Mouse (Mus musculus): Measurements from ENCODE around the gene Dennd1a. TPM values are rescaled to one million over a fixed set of nuclear protein-coding genes. Genes with fewer than 3 reads are reported as not detected.

Gene Dennd1a
- polyA plus RNA-seq, 1 experiment from 2014 or later, result 12.3 TPM

DNA sequence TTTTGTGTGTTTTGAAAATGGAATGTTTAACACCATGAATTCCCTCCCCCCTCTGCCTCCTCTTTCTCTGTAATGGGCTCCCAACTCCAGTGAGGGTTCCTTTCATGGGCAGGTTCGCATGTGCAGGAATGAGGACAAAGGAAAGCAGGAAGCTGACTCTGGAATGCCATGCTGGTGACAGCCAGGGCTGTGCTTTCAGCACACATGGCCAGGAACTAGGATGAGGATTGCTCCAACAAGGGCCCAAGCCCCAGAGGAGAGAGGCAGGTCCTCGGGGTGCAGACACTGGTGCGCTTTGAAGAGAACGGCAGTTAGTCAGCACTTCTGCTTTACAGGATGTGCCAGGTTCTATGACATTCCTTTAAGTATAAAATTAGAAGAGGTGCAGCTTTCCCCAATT, 444.5 kb downstream of the Dennd1a start:
- H3K9me3 ChIP-seq (ENCODE audit: control insufficient read depth, low read length), result no peaks in the 10 kb centered on the region
- peak overlapping the region; percentile 74 for H3K27ac ChIP-seq (replicated peaks; ENCODE audit: low read depth, low read length)
- H3K4me3 ChIP-seq (ENCODE audit: low read depth, low read length), result no peak overlapping the region
- WGBS, result 18% methylated on average over 4 of the region's 4 CpGs
- H3K4me1 ChIP-seq (ENCODE audit: control insufficient read depth, insufficient read depth, low read length), result peaks cover 12% of the 10 kb centered on the region
- no peaks in the 10 kb centered on the region for H3K27me3 ChIP-seq (ENCODE audit: control insufficient read depth, insufficient read depth, low read length)
- no peak overlapping the region for H3K9ac ChIP-seq (ENCODE audit: low read length)
- H3K36me3 ChIP-seq (ENCODE audit: control insufficient read depth, insufficient read depth, low read length), result no peaks in the 10 kb centered on the region
- no peak overlapping the region for H3K4me2 ChIP-seq (ENCODE audit: low read depth, severe bottlenecking)
- ATAC-seq (ENCODE audit: insufficient number of reproducible peaks, low FRiP score, low TSS enrichment, low read depth) (no peak), DNase-seq (ENCODE audit: low spot score) (peak; percentile 58)

DNA sequence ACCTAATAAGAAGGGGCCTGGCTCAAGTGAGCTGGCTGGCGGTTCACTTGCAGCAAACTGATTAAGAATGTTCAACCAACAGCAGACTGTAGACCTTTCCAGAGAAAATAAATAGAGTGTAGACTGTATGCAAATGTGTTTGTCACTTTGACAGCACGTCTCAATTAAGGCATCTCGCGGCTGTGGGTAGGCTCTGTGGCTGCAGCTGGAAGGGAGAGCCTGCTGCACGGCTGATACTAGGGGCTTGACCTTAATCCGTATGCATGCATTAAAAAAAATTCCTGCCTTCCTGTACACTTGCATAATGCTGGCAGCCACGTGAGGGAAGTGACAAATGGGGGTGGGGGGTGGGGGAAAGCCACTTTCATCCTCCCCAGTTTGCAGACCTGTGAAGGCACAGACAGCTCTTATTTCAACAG, 445.0 kb downstream of the Dennd1a start:
- peaks cover 12% of the 10 kb centered on the region for H3K4me1 ChIP-seq (ENCODE audit: control insufficient read depth, insufficient read depth, low read length)
- H3K9me3 ChIP-seq (ENCODE audit: control insufficient read depth, low read length), result no peaks in the 10 kb centered on the region
- H3K27me3 ChIP-seq (ENCODE audit: control insufficient read depth, insufficient read depth, low read length), result no peaks in the 10 kb centered on the region
- H3K9ac ChIP-seq (ENCODE audit: low read length), result no peak overlapping the region
- no peak overlapping the region for H3K4me2 ChIP-seq (ENCODE audit: low read depth, severe bottlenecking)
- H3K36me3 ChIP-seq (ENCODE audit: control insufficient read depth, insufficient read depth, low read length), result no peaks in the 10 kb centered on the region
- peak; percentile 63 for DNase-seq (ENCODE audit: low spot score)
- WGBS, result 4% methylated on average over 7 of the region's 7 CpGs
- peak overlapping the region; percentile 74 for H3K27ac ChIP-seq (replicated peaks; ENCODE audit: low read depth, low read length)
- peak; percentile 54; the same call in 1 of the 2 replicates for ATAC-seq (ENCODE audit: insufficient number of reproducible peaks, low FRiP score, low TSS enrichment, low read depth)
- no peak overlapping the region for H3K4me3 ChIP-seq (ENCODE audit: low read depth, low read length)

DNA sequence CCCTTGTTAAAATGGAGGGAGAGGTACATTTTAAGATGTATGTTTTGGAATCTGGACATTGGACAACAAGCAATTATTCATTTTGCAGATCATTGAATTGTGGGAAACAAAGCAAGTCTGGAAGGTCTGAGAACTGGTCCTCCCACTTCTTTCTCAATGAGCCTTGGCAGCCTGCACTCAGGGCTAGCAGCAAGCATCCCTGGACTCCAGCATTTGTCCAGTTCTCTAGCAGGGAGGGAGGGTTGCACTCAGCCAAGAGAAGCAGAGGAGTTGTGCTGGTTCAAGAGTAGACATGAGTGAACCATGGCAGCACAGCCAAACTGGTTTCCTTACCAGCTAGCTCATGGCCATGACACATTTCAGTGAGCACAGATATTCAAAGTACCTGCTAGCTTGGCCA, 447.3 kb downstream of the Dennd1a start:
- H3K27me3 ChIP-seq (ENCODE audit: control insufficient read depth, insufficient read depth, low read length), result no peaks in the 10 kb centered on the region

DNA sequence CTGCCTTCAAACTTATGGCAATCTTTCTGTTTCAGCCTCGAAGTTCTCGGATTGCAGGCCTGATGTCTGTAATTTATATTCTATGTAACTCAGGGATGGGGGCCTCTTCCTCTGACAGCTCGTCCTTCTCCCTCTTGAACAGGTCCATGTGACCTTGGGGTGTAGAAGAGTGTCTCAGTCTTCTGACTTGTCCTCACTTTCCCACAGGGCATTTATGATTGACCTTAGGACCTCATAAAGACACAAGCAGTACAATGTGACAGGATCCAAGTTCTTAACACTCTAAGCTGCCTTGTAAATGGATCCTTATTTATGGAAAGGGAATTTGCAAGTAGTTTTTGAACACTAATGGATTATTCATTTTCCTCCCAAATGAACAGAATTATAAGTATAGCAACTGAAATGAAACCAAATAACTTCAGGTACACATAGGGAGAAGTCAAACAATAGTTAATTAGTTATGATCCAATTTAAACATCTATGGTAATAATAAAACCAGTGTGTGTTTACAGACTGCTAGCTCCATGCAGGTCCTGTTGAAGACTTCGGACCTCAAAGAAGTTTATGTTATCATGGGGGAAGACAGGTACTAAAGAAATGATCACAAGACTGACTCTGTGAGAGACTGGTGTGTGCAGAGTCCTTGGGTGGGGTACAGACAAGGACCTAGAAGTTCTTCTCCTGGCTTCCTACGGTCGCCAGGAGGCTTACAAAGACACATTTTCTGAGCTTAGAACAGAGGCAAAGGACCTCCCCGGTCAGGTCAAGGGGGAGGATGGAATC, 448.8 kb downstream of the Dennd1a start:
- Histone ChIP-seq H3K4me3 (ENCODE audit: low read depth, low read length) (no peak overlapping the region), H3K27ac (replicated peaks; ENCODE audit: low read depth, low read length) (no peak overlapping the region), H3K27me3 (ENCODE audit: control insufficient read depth, insufficient read depth, low read length) (no peaks in the 10 kb centered on the region), H3K4me1 (ENCODE audit: control insufficient read depth, insufficient read depth, low read length) (peaks cover 12% of the 10 kb centered on the region), H3K36me3 (ENCODE audit: control insufficient read depth, insufficient read depth, low read length) (no peaks in the 10 kb centered on the region), H3K9ac (ENCODE audit: low read length) (no peak overlapping the region), H3K9me3 (ENCODE audit: control insufficient read depth, low read length) (no peaks in the 10 kb centered on the region), H3K4me2 (ENCODE audit: low read depth, severe bottlenecking) (no peak overlapping the region)
- WGBS, result 73% methylated on average over 7 of the region's 7 CpGs
- no peak for ATAC-seq (ENCODE audit: insufficient number of reproducible peaks, low FRiP score, low TSS enrichment, low read depth)
- DNase-seq (ENCODE audit: low spot score), result no peak

More for the DNA sequence above, 447.3 kb downstream of the Dennd1a start:
- DNase-seq (ENCODE audit: low spot score) (no peak), ATAC-seq (ENCODE audit: insufficient number of reproducible peaks, low FRiP score, low TSS enrichment, low read depth) (no peak)
- H3K9ac ChIP-seq (ENCODE audit: low read length), result no peak overlapping the region
- H3K4me1 ChIP-seq (ENCODE audit: control insufficient read depth, insufficient read depth, low read length), result peaks cover 12% of the 10 kb centered on the region
- no peak overlapping the region for H3K4me3 ChIP-seq (ENCODE audit: low read depth, low read length)
- no peaks in the 10 kb centered on the region for H3K36me3 ChIP-seq (ENCODE audit: control insufficient read depth, insufficient read depth, low read length)
- H3K4me2 ChIP-seq (ENCODE audit: low read depth, severe bottlenecking), result no peak overlapping the region
- H3K27ac ChIP-seq (replicated peaks; ENCODE audit: low read depth, low read length), result no peak overlapping the region
- no peaks in the 10 kb centered on the region for H3K9me3 ChIP-seq (ENCODE audit: control insufficient read depth, low read length)

DNA sequence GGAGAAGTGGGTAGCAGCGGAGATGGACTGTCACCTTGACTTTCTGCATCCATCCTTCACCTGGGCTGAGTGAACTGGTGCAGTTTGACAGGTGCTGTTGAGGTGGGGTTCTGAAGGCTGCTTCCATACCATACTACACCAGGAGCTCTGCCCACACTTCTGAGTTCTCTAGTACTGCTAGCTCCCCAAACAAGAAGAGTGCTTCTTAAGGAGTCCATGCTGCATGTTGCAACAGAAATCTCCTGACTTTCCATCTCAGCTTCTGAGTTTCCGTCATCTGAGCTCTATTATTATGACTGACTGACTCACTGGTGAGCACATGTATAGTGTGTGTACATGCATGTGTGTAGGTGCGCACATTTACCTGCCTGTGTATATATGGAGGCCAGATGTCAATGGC, 449.6 kb downstream of the Dennd1a start:
- no peak for ATAC-seq (ENCODE audit: insufficient number of reproducible peaks, low FRiP score, low TSS enrichment, low read depth)
- Histone ChIP-seq H3K4me2 (ENCODE audit: low read depth, severe bottlenecking) (no peak overlapping the region), H3K9me3 (ENCODE audit: control insufficient read depth, low read length) (no peaks in the 10 kb centered on the region), H3K9ac (ENCODE audit: low read length) (no peak overlapping the region), H3K4me3 (ENCODE audit: low read depth, low read length) (no peak overlapping the region), H3K27me3 (ENCODE audit: control insufficient read depth, insufficient read depth, low read length) (no peaks in the 10 kb centered on the region), H3K4me1 (ENCODE audit: control insufficient read depth, insufficient read depth, low read length) (peaks cover 11% of the 10 kb centered on the region), H3K36me3 (ENCODE audit: control insufficient read depth, insufficient read depth, low read length) (no peaks in the 10 kb centered on the region; the same call in 1 of the 2 replicates), H3K27ac (replicated peaks; ENCODE audit: low read depth, low read length) (no peak overlapping the region)
- no peak for DNase-seq (ENCODE audit: low spot score)
- 95% methylated on average over 3 of the region's 3 CpGs for WGBS

DNA sequence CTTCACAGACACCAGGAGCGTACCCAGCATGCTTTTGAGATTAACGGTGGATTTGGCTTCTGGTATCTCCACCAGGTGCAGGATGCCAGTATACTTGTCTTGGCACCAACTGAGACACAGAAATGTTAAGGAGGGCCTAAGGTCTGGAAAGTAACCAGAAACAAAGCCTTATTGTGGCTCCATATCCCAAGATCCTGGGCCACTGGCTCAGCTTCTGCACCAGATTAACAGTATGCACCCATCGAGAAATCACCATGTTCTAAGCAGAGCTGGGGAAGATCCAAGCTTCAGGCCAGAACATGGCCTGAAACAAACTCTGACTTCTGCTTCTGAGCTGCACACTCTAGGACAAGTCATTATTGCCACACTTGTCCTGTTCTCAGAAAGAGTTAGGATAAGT, 450.3 kb downstream of the Dennd1a start:
- Histone ChIP-seq H3K4me1 (ENCODE audit: control insufficient read depth, insufficient read depth, low read length) (peaks cover 10% of the 10 kb centered on the region), H3K36me3 (ENCODE audit: control insufficient read depth, insufficient read depth, low read length) (no peaks in the 10 kb centered on the region; the same call in 1 of the 2 replicates), H3K27ac (replicated peaks; ENCODE audit: low read depth, low read length) (no peak overlapping the region), H3K9ac (ENCODE audit: low read length) (no peak overlapping the region), H3K9me3 (ENCODE audit: control insufficient read depth, low read length) (no peaks in the 10 kb centered on the region), H3K4me2 (ENCODE audit: low read depth, severe bottlenecking) (no peak overlapping the region), H3K27me3 (ENCODE audit: control insufficient read depth, insufficient read depth, low read length) (no peaks in the 10 kb centered on the region), H3K4me3 (ENCODE audit: low read depth, low read length) (no peak overlapping the region)
- no peak for DNase-seq (ENCODE audit: low spot score)
- 94% methylated on average over 3 of the region's 3 CpGs for WGBS
- no peak for ATAC-seq (ENCODE audit: insufficient number of reproducible peaks, low FRiP score, low TSS enrichment, low read depth)

DNA sequence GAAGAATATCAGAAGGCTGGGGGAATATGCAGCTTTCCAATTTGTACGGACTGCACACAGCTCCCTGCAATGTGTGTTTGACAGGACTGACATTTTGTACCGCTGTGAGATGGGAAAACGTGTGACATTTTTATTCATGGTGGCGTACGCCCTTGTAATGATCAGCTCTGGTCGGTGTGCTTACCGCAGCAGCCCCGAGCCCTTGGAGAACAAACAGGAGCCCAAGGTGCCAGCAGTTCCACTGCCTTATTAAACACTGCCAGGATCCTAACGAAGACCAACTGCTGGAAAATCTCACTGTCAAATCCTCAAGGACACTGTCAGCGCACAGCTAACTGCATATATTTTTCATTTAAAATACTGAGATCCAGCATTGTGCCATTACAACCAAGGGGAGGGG, 454.9 kb downstream of the Dennd1a start:
- H3K27ac ChIP-seq (replicated peaks; ENCODE audit: low read depth, low read length), result no peak overlapping the region
- H3K9me3 ChIP-seq (ENCODE audit: control insufficient read depth, low read length), result no peaks in the 10 kb centered on the region
- H3K4me1 ChIP-seq (ENCODE audit: control insufficient read depth, insufficient read depth, low read length), result peaks cover 18% of the 10 kb centered on the region
- no peak for DNase-seq (ENCODE audit: low spot score)
- ATAC-seq (ENCODE audit: insufficient number of reproducible peaks, low FRiP score, low TSS enrichment, low read depth), result no peak
- H3K9ac ChIP-seq (ENCODE audit: low read length), result no peak overlapping the region
- no peak overlapping the region for H3K4me3 ChIP-seq (ENCODE audit: low read depth, low read length)
- no peaks in the 10 kb centered on the region for H3K27me3 ChIP-seq (ENCODE audit: control insufficient read depth, insufficient read depth, low read length)
- H3K4me2 ChIP-seq (ENCODE audit: low read depth, severe bottlenecking), result no peak overlapping the region; the same call in 1 of the 2 replicates
- no peaks in the 10 kb centered on the region; the same call in 1 of the 2 replicates for H3K36me3 ChIP-seq (ENCODE audit: control insufficient read depth, insufficient read depth, low read length)
- WGBS, result 42% methylated on average over 10 of the region's 10 CpGs

DNA sequence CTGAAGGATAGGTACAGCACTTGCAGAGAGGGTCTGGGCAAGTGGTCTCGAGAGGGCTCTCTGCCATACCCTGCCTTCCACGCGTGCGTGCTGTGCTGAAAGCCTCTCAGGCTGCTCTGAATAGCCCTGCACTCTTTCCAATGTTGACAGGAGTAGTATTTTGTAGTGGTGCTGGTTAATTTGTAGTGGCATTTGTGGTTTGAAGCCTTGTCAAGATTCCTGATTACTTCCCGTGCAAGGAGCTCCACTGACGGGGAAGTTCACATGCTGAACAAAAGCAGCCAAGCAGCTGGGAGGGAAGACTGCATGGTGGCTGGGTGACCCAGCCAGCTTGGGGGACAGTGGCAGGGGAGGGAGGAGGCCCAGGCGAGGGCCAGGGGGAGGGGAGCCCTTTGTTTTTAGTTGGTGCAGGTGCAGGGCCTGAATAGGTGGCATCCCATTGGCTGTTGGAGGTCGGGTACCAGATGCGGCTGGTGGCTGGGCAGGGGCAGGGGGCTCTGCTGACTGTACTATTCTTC, 457.4 kb downstream of the Dennd1a start:
- no peak overlapping the region for H3K4me2 ChIP-seq (ENCODE audit: low read depth, severe bottlenecking)
- no peaks in the 10 kb centered on the region for H3K9me3 ChIP-seq (ENCODE audit: control insufficient read depth, low read length)
- DNase-seq (ENCODE audit: low spot score), result no peak
- no peak overlapping the region for H3K4me3 ChIP-seq (ENCODE audit: low read depth, low read length)
- H3K9ac ChIP-seq (ENCODE audit: low read length), result no peak overlapping the region
- no peak overlapping the region for H3K27ac ChIP-seq (replicated peaks; ENCODE audit: low read depth, low read length)
- 0 out of 2 replicates have a peak, but pooled peaks have one; percentile 13 for ATAC-seq (ENCODE audit: insufficient number of reproducible peaks, low FRiP score, low TSS enrichment, low read depth)
- H3K27me3 ChIP-seq (ENCODE audit: control insufficient read depth, insufficient read depth, low read length), result no peaks in the 10 kb centered on the region
- peaks cover 18% of the 10 kb centered on the region for H3K4me1 ChIP-seq (ENCODE audit: control insufficient read depth, insufficient read depth, low read length)
- no peaks in the 10 kb centered on the region; the same call in 1 of the 2 replicates for H3K36me3 ChIP-seq (ENCODE audit: control insufficient read depth, insufficient read depth, low read length)
- 64% methylated on average over 9 of the region's 9 CpGs for WGBS

All from limb, embryonic 11.5 days (tissue).